Mouse (Mus musculus) limb, embryonic 10.5 days (tissue): ENCODE measurements around the gene 2010003K11Rik. TPM values are rescaled to one million over a fixed set of nuclear protein-coding genes. Genes with fewer than 3 reads are reported as not detected.

Experiments used
- DNase-seq: peaks from one replicate; pipeline ENCODE4 v3.0.0-alpha.2; 2017; ENCODE audit warnings: low spot score
- H3K27ac ChIP-seq: fragments of 300-500 bp; sonication (generic); 2 replicates; pipeline ENCODE4 v1.5.1; 2016; ENCODE audit warnings: mild to moderate bottlenecking
- H3K27me3 ChIP-seq: fragments of 300-500 bp; sonication (generic); 2 replicates; pipeline ENCODE4 v1.6.1; 2016; ENCODE audit warnings: low read depth, mild to moderate bottlenecking; ENCODE audit not compliant: poor library complexity, severe bottlenecking
- H3K36me3 ChIP-seq: fragments of 300-500 bp; sonication (generic); 2 replicates; pipeline ENCODE4 v1.6.1; 2016; ENCODE audit warnings: mild to moderate bottlenecking, moderate library complexity
- H3K4me1 ChIP-seq: fragments of 300-500 bp; sonication (generic); 2 replicates; pipeline ENCODE4 v1.6.1; 2016
- H3K4me3 ChIP-seq: fragments of 300-500 bp; sonication (generic); 2 replicates; pipeline ENCODE4 v1.5.1; 2016; ENCODE audit warnings: mild to moderate bottlenecking, moderate library complexity
- H3K9me3 ChIP-seq: fragments of 300-500 bp; sonication (generic); replicated peaks from 2 replicates; pipeline ENCODE4 v1.6.1; 2016; ENCODE audit warnings: mild to moderate bottlenecking
- WGBS: fragments of 180-500 bp; shearing (Covaris S2); methylation state at CpG from one replicate; pipeline ENCODE4 v1.1.7; 2016; 5-methylcytosine and 5-hydroxymethylcytosine counted together
- polyA plus RNA-seq: library from polyadenylated mRNA; unstranded; fragments of >200 nt; fragmentation: Nextera tagmentation; extraction: Ambion mirVana; gene quantifications from 2 replicates; pipeline ENCODE4 v1.2.1, GENCODE M21; 2016

The 2010003K11Rik gene
- polyA plus RNA-seq, 1 experiment from 2014 or later: not detected

DNA sequence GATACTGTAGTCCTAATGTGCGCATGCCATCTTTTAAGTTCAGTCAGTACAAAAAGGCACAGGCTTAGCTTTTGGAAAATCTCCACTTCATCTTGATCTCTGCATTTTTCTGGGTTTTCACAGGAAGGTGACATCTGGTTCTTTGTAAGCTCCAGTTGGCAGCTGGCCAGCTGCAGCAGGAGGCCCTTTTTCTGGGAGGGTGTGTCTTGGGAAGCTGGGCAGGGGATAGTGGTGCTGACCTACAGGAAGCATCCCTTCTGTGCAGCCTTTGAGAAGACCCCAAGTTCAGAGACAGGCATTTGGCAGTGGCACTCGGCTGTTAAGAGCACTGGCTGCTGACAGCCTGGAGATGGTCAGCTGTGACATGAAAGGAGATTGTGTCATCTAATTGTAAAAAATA lies 17.4 kb upstream of the 2010003K11Rik start:
- no peaks in the 10 kb centered on the region for H3K36me3 ChIP-seq
- peaks cover 15% of the 10 kb centered on the region for H3K4me1 ChIP-seq
- H3K27me3 ChIP-seq: peaks cover 12% of the 10 kb centered on the region
- H3K27ac ChIP-seq: no peak overlapping the region
- no peak overlapping the region for H3K4me3 ChIP-seq
- WGBS: 49% methylated on average over 2 of the region's 2 CpGs
- no peak for DNase-seq
- H3K9me3 ChIP-seq: no peaks in the 10 kb centered on the region

DNA sequence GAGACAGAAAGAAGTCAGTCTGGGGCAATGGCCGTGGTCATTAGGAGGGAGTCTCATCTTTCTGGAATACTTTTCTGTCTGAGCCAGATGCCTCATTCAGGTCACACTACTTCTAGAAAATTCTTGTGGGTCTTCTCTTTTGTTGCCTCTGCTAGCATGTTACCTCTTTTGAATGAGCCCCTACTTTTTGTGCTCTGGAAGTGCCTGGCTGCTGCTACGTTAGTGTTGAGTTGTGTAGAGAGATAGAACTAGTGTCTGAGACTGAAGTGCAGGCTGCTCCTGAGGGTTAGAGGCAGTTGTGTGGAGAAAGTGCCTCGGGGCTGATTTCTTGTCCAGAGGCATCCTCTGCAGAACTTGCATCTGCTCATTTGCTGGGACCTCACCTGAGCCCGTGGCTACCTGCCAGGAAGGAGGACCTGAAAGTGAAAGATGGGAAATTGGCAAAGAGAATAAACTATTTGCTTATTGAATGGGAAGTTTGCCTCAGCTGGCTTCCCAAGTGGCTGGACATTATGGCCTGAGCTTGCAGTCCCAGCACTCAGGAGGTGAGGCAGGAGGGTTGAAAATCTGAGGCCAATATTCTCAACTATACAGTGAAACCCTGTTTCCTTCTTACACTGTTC lies 15.0 kb upstream of the 2010003K11Rik start:
- Histone ChIP-seq H3K4me3 (no peak overlapping the region), H3K27ac (no peak overlapping the region), H3K36me3 (no peaks in the 10 kb centered on the region), H3K9me3 (no peaks in the 10 kb centered on the region), H3K4me1 (peaks cover 24% of the 10 kb centered on the region), H3K27me3 (peaks cover 13% of the 10 kb centered on the region)
- no peak for DNase-seq
- 68% methylated on average over 4 of the region's 4 CpGs for WGBS

DNA sequence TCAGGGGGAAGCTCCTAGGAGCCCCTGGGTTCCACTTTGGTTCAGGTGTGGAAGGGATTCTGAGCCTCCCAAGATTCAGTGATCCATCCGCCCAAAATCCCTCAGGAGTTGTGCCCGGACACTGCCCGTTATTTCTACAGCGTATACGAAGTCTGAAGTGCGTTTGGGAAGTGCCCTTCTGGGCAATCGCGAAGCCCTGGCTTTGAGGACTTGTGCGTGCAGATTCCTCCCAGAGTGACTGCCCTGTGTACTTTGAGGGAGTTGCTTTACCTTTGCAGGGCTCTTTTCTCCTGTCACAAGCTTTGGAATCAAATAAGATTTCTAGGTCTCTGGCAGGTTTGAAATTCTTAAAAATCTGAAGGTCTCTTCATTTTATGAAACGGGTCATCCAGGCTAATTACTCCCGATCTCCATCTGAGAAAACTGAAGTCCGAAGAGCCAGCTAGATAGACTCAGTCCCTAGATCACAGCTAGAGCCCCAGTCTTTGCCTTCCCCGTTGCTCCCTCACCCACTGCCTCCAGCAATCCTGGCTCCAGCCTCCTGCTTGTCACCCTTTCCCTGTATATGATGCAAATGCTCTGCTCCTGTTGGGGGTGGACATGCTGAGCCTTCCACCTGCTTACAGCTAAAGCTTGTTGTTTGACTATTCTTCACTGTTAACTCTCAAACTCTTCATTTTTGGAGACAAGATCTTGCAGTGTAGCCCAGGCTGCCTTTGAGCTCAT lies 12.9 kb upstream of the 2010003K11Rik start:
- DNase-seq: no peak
- Histone ChIP-seq H3K4me1 (peaks cover 24% of the 10 kb centered on the region), H3K9me3 (no peaks in the 10 kb centered on the region), H3K27me3 (peaks cover 13% of the 10 kb centered on the region), H3K36me3 (no peaks in the 10 kb centered on the region), H3K4me3 (peak overlapping the region; percentile 83), H3K27ac (no peak overlapping the region)
- 8% methylated on average over 13 of the region's 13 CpGs for WGBS

DNA sequence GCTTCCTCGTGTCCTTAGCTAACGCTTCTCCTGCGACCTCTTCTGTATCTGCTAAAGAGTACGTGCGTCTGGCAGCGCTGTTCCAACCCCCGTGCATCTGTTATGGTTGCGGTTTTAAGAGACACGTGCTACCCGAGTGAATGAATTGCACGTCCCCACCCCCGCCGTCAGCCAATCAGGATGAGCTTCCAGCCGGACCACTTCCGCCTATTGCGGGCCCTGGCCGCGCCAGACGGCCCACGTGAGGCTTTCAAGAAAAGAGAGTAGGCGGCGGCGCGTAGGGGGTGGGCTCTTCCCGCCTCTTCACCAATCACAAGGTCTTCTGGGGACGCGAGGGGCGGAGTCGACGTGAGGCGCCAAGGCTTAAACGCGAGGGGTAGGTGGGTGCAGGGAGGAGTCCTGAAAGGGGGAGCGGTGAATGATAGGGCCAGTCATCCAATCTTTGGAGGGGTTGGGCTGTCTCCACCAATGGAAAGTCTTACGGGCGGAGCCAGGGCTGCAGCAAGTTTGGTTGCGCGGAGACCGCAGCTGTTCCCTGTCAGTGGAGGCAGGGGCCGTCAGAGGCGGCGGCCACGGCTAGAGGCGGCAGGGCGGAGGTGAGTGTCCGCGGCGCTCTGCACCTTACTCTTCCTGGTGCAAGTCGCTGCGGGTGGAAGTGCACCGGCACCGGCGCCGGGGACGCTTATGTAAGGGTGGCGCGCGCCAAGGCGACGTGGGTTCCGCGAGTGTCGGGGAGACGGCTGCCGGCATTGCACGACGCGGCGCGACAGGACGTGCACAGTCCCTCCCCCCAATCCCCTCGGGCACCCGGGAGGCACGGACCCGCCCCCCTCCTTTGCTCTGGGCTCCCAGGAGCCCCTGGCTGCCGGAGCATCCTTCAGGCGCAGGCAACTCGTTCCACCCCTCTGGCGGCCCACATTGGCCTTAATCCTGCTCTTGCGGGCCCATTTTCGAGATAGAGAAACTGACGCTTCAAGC lies 11.9 kb upstream of the 2010003K11Rik start, which contains the start of gene Pcx:
Gene Pcx, plus strand, starts transcription at position 487 of the 978 bp plus-strand sequence.
- Histone ChIP-seq H3K27me3 (peaks cover 13% of the 10 kb centered on the region), H3K27ac (peak within 1 kb of the TSS; percentile 62), H3K9me3 (no peaks in the 10 kb centered on the region), H3K36me3 (no peaks in the 10 kb centered on the region), H3K4me3 (peak within 1 kb of the TSS; percentile 83), H3K4me1 (peaks cover 15% of the 10 kb centered on the region)
- peak; percentile 96 for DNase-seq
- WGBS: under 1% methylated on average over 82 of the region's 82 CpGs

DNA sequence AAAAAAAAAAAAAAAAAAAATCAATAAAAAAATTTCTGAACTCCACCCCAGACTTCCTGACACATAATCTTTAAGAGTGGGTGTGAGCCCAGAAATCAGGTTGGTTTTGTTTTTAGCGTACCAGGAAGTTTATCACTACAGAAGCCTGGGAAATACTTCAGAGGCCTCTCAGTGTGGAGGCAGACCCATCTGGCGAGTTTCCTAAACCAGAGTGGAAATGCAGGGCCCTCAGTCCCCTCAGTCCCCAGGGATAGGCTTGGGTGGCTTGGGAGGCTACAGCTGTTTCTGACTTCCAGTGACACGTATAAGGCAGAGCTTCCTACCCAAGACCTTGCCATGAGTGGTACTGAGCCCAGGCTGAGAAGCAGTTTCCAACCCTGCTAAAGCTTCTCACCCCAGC lies 9.4 kb upstream of the 2010003K11Rik start:
- H3K4me3 ChIP-seq: no peak overlapping the region
- peaks cover 14% of the 10 kb centered on the region for H3K4me1 ChIP-seq
- DNase-seq: no peak
- H3K27me3 ChIP-seq: peaks cover 13% of the 10 kb centered on the region
- H3K9me3 ChIP-seq: no peaks in the 10 kb centered on the region
- no peaks in the 10 kb centered on the region for H3K36me3 ChIP-seq
- 78% methylated on average over 3 of the region's 3 CpGs for WGBS
- H3K27ac ChIP-seq: no peak overlapping the region

DNA sequence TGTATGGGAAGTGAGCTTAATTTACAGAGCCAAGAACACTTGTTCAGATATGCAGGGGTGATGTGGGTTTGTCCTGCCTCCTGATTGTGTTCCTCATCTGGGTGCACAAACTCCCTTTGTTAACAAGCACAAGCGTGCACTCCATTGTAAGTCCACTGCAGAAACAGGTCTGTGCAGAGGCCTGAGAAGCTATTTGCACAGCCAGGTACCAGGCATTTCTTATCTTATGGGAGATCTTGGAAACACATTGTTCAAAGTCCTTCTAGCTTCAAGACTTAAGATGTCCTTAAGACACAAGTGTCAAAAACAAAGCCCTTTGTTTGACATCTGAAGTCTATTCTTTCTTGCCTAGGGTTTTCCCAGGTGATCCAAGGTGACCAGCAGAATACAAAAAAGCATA lies 6.4 kb upstream of the 2010003K11Rik start:
- DNase-seq: no peak
- Histone ChIP-seq H3K36me3 (no peaks in the 10 kb centered on the region), H3K4me1 (peaks cover 6% of the 10 kb centered on the region), H3K27ac (no peak overlapping the region), H3K27me3 (no peaks in the 10 kb centered on the region), H3K4me3 (no peak overlapping the region), H3K9me3 (no peaks in the 10 kb centered on the region)
- 98% methylated on average over 1 of the region's 1 CpGs for WGBS

DNA sequence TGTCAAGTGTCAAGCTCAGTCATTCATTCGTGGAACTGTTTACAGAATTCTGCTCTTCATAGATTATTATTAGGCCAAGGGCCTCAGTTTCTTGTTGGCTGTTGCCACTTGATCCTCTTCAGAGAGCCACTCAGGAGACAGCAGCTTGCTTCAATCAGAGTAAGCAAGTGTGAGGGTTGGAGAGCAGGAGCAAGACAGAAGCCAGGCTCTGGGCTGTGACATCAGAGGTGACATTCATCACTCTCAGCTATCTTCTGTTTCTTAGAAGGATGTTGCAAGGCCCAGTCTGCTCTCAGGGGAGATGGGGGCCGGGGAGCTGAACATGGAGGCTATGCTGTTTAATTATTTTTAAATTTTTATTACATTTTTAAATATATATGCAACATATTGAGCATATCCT lies 4.3 kb upstream of the 2010003K11Rik start:
- no peaks in the 10 kb centered on the region for H3K36me3 ChIP-seq
- H3K4me1 ChIP-seq: peaks cover 13% of the 10 kb centered on the region
- no peak overlapping the region for H3K4me3 ChIP-seq
- H3K27me3 ChIP-seq: no peaks in the 10 kb centered on the region
- no peak overlapping the region for H3K27ac ChIP-seq
- WGBS: 85% methylated on average over 2 of the region's 2 CpGs
- no peaks in the 10 kb centered on the region for H3K9me3 ChIP-seq
- DNase-seq: no peak

DNA sequence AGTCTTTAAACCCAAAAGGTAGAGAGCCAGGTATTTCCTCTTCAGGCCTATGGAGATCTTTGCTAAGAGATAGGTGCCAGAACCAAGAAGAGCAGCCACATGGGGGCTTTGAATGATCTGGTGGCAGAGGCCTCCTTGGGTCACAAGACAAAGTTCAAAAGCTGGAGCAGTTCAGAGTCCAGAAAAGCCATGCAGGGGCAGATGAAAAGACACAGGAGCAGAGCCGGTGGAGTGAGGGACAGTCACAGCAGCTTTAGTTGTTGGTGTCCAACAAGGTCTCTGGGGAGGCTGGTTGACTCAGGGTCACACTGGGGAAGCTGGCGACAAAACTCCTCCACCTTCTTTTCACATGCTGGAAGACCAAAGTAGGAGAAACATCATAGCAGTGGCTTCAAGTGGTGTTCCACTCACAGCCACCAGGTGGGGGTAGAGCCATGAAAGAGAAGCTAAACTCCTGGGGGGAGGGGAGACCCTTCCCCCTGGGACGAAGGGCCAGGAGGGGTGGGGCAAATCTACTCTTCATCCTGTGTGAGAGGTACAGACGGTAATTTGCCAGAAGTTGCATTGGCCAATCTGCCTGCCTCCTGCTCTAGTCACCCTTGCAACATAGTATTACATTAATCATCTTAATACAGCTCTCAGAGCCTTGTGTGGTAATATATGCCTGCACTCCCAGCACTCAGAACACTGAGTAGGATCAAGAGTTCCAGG lies 965 bp downstream of the 2010003K11Rik start:
- WGBS: 6% methylated on average over 4 of the region's 4 CpGs
- peak; percentile 87 for DNase-seq
- H3K27ac ChIP-seq: 0 out of 2 replicates have a peak overlapping the region, but pooled peaks have one; percentile 10

DNA sequence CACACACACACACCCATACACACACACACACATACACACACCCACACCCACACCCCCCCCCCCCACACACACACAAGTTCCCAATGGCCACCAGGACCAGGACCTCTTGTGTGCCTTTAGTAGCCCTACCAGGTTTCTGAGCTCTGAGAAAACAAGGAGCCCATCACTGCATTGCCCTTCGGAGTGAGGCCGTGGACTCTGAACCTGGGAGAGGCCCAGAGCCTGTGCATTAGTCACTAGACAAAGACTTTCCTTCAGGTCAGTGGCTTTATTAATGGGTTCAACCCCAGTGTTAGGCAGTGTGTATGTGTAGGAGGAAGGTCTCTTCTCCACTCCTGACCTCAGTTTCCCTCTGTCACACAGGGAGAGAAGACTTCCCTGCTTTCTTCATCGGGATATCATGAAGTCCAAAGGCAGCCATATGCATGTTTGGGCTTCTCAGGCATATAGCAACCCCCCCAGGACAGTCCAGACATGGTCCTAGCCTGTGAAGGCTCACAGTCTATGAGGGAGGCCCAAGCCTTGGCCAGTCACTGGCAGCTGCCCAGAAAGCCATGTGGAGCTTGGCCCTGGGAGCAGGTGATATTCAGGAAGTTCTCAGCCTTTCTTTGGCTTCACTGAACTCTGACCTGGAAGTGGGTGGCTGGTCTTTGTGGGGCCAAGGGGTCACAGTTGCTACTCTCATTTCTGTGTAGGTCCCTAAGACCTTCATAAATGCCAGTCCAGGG lies 1.7 kb downstream of the 2010003K11Rik start:
- no peak for DNase-seq
- Histone ChIP-seq H3K27me3 (no peaks in the 10 kb centered on the region), H3K9me3 (no peaks in the 10 kb centered on the region), H3K27ac (no peak overlapping the region), H3K36me3 (no peaks in the 10 kb centered on the region), H3K4me1 (peaks cover 18% of the 10 kb centered on the region), H3K4me3 (no peak overlapping the region)
- 87% methylated on average over 3 of the region's 3 CpGs for WGBS

More for the DNA sequence above, 965 bp downstream of the 2010003K11Rik start:
- H3K9me3 ChIP-seq: no peaks in the 10 kb centered on the region
- H3K4me1 ChIP-seq: peaks cover 18% of the 10 kb centered on the region
- no peaks in the 10 kb centered on the region for H3K36me3 ChIP-seq
- no peak overlapping the region for H3K4me3 ChIP-seq
- no peaks in the 10 kb centered on the region for H3K27me3 ChIP-seq

DNA sequence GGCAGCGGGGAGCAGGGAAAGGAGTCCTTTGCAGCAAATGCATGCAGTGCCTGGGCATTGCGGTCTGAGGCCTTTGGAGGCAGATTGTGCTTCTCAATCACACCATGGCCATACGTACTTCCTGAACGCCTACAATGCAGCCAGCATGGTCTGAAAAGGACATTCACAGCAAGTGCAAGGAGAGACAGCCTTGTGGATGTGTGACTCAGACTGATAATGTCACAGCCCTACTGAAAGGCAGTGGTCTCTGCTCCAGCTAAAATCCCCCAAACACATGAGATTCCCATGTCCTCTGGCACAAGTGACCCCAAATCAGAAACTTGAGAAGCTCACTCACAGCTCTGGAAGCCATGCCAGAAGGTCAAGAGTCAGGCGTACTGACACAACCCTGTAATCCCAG lies 2.6 kb downstream of the 2010003K11Rik start:
- 79% methylated on average over 5 of the region's 5 CpGs for WGBS
- Histone ChIP-seq H3K4me1 (peaks cover 18% of the 10 kb centered on the region), H3K9me3 (no peaks in the 10 kb centered on the region), H3K27me3 (no peaks in the 10 kb centered on the region), H3K36me3 (no peaks in the 10 kb centered on the region), H3K27ac (no peak overlapping the region), H3K4me3 (no peak overlapping the region)
- no peak for DNase-seq

DNA sequence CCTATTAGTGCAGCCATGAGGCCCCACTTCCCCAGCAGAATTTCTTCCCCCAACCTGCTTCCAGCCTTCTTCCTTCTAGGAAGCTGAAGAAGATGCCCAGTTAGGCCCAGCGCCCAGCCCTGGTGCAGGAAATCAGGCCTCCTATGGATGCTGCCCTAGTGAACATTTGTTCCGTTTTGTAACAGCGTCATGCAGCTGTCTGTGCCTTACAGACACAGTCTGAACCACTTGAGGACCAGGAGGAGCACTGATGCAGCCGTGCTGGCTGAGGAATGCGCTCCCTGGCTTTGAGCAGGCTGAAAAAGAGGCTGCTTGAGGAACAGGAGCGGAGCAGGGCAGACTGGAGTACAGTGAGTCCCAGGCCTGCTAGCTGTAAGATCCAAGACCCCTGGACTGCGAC lies 3.7 kb downstream of the 2010003K11Rik start:
- Histone ChIP-seq H3K4me3 (no peak overlapping the region), H3K9me3 (no peaks in the 10 kb centered on the region), H3K36me3 (no peaks in the 10 kb centered on the region), H3K27ac (no peak overlapping the region), H3K27me3 (no peaks in the 10 kb centered on the region), H3K4me1 (peaks cover 18% of the 10 kb centered on the region)
- WGBS: 74% methylated on average over 7 of the region's 7 CpGs
- no peak for DNase-seq
